Mouse (Mus musculus): ENCODE results near the gene Psg28. TPM values are rescaled to one million over a fixed set of nuclear protein-coding genes. Genes with fewer than 3 reads are reported as not detected.

Psg28 gene
- not detected in 4 replicates for total RNA-seq (2023)

GRCm38 (mm10) chr7:18431941-18432340, at the start of gene Psg28:
Gene Psg28, minus strand, starts transcription at chr7:18432041.

Other genes starting within 250 kb of the Psg28 start
- gene Mill1, start 186.7 kb downstream of the Psg28 start, total RNA-seq (2023), result not detected in 4 replicates
- not detected in 4 replicates for gene Psg18, start 77.0 kb downstream of the Psg28 start, total RNA-seq (2023)
- gene Psg26, start 52.1 kb upstream of the Psg28 start, total RNA-seq (2023), result not detected in 4 replicates
- gene Psg25, start 100.2 kb upstream of the Psg28 start, total RNA-seq (2023), result not detected in 4 replicates
- not detected in 4 replicates for gene Psg27, start 135.3 kb upstream of the Psg28 start, total RNA-seq (2023)
- not detected in 4 replicates for gene Psg23, start 184.5 kb upstream of the Psg28 start, total RNA-seq (2023)
- not detected in 4 replicates for gene Psg21, start 224.7 kb upstream of the Psg28 start, total RNA-seq (2023)

All from B cell, adult 62 days (primary cell).